Mouse (Mus musculus) kidney, postnatal 4 days (tissue): Measurements from ENCODE around the gene Gm10837.

ENCODE experiments used
- DNase-seq, 2 experiments: peaks; one replicate each; pipeline ENCODE4 v3.0.0; 2021; ENCODE audit warnings: mixed read lengths in 2 of 2

Gm10837 gene

GRCm38 (mm10) chr14:122479461-122480109 is 10.8 kb upstream of the Gm10837 start:
- DNase-seq: no peak

- no peak for DNase-seq
These were observed 10.0 kb upstream of the Gm10837 start for GRCm38 (mm10) chr14:122480355-122480754.

- no peak for DNase-seq
These were observed 9.2 kb upstream of the Gm10837 start for GRCm38 (mm10) chr14:122481181-122481580.

DNA sequence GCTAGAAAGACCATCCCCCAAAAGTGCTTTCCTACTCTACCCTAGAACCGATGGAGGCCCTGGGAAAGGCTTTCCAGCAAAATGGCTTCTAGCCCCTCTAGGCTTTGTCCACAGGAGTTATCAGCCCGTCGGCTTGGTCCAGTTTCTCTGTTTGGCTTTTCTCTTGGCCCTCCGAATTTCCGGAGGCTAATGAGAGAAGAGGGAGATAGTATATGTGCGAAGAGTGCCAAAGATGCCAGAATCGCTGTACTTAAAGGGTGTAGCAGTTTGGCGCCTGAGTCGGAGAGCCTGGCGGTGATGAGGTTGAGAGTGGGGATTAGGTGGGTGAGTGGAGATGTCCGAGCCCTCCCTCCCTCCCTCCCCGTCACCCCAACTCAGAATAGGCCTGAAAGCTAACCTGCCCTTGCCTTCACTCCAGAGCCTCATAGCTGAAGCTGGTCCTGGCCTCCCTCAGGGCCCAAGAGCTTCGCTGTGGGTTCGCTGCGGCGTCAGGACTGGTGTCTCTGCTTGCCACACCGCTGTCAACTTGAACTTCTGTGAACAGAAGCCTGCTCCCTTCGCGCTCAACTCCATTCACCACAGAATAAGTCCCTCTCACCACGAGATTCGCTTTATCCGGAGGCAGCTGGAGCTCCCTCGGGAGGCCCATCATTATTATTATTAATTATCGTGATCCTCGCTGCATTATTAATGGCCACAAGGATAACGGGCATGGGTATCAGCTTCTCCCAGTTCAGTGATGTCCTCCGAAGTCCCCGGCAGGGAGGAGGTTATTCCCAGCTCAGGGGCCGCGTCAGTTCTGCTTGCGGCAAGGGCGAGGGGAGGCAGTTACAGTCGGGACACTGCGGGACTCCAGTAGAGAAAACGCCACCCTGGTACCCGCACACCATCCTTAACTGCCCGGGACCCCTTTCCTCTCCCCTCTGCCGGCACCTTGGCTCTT is 8.0 kb upstream of the Gm10837 start:
- DNase-seq: no peak

DNA sequence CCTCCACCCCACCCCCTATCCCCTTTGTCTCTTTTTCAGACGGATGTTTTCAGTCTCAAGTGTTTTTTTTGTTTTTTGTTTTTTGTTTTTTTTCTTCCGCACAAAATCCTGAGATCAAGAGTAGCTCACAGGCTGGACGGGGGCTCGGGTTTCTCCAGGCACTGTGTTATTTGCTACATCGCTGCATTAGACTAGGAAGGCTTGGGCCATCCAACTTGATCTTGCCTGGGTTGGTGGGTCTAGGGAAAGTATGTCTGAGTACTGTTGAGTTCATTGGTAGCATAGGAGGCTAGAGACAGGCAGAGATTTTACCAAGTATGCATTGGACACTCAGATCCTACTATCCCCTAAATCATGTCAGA is 7.4 kb upstream of the Gm10837 start:
- no peak for DNase-seq

- DNase-seq: no peak
These were observed 6.6 kb upstream of the Gm10837 start for GRCm38 (mm10) chr14:122483556-122484421.

GRCm38 (mm10) chr14:122484458-122484843 is 5.9 kb upstream of the Gm10837 start:
- DNase-seq: no peak

DNA sequence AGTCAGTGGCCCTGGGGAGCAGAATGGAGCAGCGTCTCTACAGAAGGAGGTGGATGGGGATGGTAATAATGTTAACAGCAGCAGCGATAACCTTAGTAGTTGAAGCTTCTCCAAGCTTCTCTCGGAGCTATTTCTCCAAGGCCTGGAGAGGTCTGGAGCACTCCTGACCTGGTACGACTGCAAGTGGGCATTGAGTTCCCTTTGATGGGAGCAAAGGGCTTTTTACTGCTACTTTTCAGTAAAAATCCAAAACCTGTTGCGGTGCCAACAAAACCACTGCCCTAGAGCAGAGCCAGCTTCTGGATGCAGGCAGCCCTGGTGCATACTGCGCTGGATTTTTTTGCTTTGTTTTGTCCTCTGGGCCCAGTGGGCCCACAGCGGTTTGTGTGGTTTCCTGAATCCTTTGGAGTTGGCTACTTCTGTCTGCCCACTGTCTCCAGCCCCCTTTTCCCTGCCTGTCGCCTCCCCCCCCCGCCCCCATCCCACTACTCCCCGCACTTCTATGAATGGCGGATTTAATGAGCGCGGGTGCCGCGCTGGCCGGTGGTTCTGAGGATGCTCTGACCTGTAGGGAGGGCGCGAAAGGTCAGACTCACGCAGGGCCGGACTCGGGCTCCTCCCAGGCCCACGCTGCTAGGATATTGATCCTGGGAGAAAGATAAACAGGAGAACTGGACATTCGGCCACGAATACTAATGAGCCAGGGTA is 5.4 kb upstream of the Gm10837 start:
- DNase-seq: peak in 1 of 2 experiments; percentile 3

DNA sequence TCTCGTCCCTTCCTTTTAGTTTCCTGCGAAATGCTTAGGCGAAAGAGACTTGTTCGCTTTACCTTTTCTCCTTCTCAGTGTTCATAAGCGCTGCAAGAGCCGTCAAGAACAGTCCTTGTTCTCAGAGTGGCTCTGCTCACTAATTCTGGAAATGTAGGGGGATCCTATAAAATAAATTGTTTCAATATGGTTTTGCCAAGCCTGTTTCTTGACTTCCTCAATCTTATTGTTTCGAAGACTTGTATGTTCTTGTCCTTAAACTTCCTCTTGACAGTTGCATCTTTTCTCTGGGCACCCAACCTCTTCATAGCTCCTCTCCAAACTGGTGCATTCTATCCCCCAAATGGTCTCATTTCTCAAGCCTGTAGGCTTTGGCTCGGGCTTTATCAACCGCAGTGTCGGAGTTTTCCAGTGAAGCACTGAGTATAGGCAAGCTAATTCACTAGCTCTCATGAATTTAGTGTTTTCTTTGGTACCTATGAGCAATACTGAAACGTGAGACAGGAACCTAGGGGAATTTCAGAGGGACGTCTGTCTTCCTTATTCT is 4.7 kb upstream of the Gm10837 start:
- no peak for DNase-seq

- no peak for DNase-seq
These were observed 3.8 kb upstream of the Gm10837 start for GRCm38 (mm10) chr14:122486611-122487010.

- peak in 1 of 2 experiments; percentile 2 for DNase-seq
These were observed 3.0 kb upstream of the Gm10837 start for GRCm38 (mm10) chr14:122487366-122487765.

DNA sequence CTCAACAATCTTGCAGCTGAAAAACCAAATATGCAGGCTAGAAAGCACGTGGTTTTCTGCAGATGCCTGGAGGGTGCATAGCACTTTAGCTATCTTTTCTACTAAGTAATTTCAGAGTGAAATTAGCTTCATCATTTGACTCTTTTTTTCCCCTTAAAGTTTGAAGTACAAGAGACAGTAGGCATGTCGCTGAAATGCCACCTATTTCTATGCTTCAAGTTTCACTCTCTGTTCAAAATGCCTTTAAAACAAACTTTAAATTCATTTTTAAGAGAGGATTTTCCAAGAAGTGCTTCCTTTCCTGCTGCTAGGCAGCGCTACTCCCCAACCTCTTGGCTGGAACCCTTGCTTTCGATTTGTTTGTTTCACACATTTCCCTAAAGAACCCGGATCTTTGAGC is 1.3 kb upstream of the Gm10837 start:
- DNase-seq: peak in 1 of 2 experiments; percentile 1

DNA sequence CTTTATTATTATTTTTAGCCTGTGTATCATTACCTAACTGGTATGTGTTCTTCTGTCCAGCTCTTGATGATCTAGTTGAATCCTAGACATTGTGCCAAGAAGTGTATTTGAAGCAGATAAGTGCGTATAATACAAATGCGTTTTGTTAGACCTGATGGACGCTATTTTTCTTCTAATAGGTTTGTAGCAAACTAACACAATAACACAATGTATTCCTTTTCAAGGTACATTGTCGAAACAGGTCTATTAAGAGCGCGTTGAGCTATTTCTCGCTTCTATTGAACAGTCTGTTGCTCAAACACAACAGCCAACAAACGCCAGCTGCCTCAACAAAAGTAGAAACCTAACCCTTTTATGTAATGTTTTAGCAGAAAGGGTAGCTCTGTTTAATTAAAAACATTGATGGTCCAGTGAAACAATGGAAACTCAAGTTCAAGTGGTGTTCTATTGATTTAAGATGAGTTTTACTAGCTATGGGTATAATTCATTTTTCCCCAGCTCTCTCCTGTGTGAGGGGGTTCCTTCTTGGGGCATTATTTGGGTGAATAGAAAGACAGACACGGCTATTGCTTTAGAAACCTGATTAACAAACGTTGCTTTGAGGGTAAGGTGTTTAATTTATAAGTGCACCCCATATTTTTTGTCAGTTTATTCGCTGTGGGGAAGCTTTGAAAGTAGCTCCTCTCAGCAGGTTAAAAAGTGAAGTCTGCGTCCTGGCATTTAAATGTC is 536 bp upstream of the Gm10837 start:
- DNase-seq: no peak

GRCm38 (mm10) chr14:122491521-122491920 is 1.1 kb downstream of the Gm10837 start:
- no peak for DNase-seq

DNA sequence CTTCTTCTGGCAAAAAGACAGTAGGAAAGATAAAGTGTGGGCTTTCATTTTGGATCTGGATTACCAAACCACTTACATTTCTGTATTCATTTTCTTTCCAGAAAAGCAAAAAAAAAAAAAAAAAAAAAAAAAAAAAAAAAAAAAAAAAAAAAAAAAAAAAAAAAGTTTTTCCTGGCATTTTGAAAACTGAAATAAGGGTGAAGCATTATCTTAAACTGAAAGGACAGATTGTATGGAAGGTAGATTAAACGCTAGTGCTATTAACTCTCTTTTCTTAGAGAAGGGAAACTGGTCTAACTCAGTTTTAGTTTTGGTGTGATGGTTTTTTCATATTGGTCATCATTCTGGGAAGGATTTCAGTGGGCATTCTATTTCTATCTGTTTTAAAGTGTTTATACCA is 1.6 kb downstream of the Gm10837 start:
- DNase-seq: no peak

- DNase-seq: no peak
These were observed 18.7 kb downstream of the Gm10837 start for GRCm38 (mm10) chr14:122509058-122509457.

- no peak for DNase-seq
These were observed 21.1 kb downstream of the Gm10837 start for GRCm38 (mm10) chr14:122511519-122511918.

GRCm38 (mm10) chr14:122513511-122514036 is 23.2 kb downstream of the Gm10837 start:
- no peak for DNase-seq

DNA sequence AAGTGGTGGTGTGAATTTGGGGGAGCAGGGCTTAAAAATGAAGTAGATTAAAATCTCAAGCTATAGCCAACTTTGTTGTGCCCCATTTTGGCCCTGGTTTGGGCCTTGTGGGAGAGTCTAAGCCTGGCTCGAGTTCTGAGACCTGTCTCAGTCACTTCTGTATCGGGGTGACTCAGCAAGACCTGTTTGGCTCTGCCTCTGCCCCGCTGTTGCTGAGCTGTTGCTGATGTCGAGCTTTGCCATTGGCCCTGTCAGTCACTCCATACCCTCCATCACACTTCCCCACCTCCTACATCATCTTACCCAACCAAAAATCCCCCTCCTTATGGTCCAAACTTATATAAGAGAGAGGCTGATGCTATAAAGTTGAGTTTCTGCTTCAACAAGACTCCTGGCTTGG is 38.1 kb downstream of the Gm10837 start:
- DNase-seq: no peak

DNA sequence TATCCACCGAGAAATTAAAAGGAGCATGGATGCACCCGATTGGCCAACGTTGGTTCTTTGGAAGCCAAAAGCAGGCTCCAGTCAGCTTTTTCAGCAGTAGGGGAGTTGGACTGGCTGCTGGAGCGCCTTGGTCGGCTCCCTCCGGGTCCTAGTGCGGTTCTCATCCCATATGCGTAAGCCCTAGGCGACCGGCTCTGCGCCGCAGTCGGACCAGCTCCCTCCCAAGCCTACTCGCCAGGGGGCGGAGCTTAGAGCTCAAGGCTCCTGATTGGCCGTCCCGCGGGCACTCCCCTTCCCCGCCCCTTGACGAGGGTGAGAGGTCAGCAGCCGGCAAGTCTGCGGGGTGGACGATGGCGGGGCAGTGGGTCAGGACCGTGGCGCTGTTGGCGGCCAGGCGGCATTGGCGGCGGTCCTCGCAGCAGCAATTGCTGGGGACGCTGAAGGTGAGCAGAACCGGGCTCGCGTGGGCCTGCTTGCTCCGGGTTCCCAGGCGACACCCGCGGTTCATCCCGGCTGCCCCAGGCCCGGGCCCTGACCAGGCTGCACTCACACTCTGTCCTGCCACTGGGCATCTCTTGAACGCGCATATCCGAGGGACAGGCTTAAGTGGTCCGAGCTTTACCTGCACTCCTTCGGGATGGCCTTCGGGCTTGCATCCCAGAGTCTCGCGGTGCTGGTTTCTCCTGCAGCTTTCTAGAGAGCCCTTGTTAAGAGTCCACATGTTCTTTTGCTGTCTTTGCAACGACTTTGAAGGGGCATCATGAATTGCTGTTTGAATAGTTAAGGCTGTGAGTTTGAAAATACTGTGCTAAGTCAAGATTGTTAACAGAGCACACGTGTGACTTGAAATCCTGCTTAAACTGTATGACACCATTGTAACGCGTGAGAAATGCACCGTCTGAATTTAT is 43.9 kb downstream of the Gm10837 start, which contains the start of gene Pcca:
Gene Pcca (plus strand): TSS at position 308 of the 908 bp plus-strand sequence.
- DNase-seq: peak; percentile 96 to 97
